Mouse (Mus musculus) kidney, postnatal 36 days (tissue): ENCODE measurements around the gene Btc.

ENCODE experiments used
- DNase-seq, 2 experiments: peaks; one replicate each; pipeline ENCODE4 v3.0.0; 2021 to 2022; ENCODE audit warnings: mixed read lengths in 2 of 2

Gene Btc

DNA sequence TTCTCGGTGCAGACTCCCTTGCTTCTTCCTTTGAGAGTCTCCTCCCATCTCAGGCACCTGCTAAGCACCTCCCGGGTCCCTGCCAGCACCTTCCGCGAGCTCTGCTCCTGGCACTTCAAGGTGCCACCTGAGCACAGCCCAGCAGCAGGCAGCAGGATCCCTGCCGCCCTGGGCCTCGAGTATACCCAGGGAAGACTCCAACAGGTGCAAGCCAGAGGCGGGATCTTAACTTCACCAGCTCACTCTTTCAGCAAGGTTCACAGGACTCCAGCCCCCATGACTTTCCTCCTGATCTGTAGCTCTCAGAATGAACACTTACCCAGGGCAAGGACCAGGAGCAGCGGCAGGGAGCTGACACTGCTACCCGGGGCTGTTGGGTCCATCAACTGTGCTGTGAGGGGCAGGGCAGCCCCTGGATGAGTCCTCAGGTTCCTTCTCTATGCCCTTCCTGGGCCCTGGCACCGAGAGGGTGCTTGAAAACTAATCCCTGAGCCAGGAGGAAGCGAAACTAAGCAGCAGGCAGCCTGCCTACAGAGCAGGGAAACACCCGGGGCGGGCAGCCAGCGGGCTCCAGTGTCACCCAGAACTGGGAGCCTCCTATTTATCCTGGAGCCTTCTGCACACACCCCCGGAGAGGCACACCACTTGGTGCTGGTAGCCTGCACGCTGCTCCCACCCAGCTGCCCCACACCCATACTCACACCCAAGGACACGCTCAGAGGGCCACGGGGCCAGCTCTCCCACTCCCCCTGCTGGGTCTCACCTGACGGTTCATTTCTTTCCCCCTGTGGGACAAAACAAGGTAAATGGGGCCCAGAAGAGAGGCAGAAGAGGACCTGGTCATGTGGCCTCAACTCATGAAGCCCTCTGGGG lies at the start of gene Btc:
Gene Btc, minus strand, starts transcription at position 656 of the 873 bp plus-strand sequence.
- peak; percentile 73 to 80 for DNase-seq

DNA sequence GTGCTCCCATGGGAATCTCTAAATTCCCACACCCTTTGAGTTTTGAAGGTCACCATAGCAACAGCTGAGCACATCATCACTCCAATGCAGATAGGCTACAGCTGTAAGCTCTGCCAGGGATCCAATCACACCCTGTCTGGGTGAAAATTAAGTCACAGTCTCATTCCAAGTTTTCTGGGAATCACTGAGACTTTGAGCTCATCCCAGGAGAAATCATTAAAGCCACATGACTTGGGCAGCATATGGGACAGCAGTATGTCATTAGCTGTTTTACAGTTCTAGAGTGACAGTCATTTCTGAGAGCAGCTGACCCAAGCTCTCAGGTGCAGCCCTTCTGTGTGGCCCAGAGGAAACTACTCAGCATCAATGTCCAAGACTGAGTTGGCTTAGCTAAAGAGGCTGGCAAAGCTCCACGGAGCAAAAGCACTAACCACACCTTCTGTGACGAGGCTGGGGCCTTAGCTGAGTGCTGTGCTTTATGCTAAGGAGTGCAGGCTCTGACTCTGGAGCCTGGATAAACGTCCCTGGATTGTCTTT lies 42.3 kb upstream of the Btc start:
- DNase-seq: peak in 1 of 2 experiments; percentile 2

DNA sequence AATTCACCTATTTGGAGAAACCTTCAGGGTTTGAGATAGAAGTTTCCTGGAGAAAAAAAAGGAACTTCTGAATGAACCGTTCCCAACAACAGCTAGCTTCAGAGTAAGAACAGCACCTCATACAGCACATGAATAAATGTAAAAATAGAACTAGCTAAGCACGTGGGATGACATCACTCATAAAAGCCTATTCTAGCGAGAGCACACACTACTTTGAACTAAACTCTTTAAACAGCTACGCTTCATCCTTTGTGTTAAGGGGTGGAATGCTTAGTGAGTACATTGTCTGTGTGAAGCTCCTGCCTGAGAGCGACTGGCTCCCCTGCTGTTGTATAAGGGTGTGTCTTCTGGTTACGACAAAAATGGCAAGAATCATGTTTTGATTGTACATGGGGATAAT lies 33.8 kb upstream of the Btc start:
- no peak for DNase-seq

DNA sequence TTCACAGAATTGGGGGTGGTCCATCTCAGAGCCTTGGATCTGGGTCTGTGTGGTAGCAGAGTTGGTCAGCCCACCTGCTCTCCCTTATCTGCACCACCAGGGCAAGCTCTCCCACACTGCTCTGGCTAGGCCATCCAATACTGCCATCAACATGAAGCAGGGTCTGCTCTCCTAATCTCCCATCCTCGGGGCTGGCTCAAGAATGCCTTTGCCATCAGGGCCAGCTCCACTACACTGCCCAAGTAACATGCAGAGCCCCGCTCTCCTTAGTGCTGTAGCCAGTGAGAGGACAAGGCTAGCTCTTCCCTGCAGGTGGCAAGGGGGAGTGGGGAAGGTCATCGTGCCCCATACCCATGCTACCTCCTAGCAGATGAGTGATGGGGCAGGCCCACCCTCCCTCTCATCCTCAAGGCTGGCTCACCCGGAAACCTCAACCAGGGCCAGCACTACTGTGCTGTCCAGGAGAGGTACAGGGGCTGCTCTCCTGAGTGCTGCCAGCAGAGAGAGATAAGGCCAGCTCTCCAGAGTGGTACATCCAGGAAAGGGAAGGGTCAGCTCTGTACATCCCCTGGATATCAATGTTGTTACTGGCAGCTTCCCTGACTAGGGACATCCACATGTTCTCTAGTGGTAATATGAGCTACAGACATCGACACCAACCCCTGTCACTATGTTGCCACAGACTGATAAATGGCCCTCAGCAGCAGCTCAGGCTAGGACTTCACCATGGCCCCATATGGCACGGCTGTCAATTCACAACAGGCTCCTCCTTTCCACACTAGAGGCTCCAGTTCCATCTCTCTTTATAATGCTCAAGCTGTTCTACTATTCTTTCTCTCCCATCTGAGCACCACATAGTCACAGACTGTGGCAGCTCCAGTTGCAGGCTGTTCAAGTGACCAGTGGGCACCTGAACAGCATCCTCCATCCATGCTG lies 32.2 kb upstream of the Btc start:
- no peak for DNase-seq

- DNase-seq: no peak
Measured at GRCm38 (mm10) chr5:91428547-91428946, 25.8 kb upstream of the Btc start.

- DNase-seq: no peak
Measured at GRCm38 (mm10) chr5:91413814-91414213, 11.0 kb upstream of the Btc start.

GRCm38 (mm10) chr5:91404263-91404662 lies 1.5 kb upstream of the Btc start:
- no peak for DNase-seq

DNA sequence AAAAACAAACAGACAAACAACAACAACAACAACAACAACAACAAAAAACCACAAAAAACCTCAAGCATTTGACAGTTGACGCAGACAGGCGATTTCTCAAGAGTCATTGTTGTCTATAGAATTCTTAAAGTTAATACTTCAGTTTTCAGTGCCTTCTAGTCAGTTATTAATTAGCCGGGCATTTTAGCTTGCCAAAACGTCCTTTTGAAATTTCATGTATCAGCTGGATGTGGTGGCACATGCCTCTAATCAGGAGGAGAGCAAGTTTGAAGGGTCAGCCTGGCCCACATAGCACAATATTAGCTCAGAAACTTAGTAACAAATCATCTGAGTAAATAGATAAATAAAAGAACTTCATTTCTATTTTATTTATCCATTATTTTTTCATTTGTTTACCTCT lies 487 bp upstream of the Btc start:
- peak; percentile 22 to 32 for DNase-seq

DNA sequence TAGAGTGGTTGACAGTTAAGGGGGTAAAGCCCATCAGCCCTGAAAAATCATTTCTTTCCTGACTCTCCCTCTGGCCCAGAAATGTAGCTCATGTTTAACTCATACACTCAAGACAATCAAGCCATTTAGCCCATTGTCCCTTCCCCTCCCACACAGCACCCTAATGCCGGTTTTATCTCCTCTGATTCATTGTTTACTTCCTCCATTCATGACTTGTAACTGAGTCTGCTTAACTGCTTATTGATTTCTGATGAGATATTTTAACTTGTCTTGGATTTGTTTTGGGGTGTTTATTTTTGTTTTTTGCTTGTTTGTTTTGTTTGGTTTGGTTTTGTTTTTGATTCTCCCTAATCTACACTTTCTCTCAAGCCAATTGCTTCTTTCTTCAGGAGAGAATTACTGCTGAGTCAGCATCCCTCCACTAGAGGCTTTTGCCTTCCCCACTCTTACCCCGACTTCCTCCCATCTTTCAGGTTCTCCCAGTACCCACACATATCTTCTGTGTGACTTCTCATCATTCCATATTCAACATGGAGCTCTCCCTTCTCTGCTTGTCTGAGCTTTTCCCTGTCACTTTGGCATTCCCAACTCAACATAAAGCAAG lies 2.2 kb downstream of the Btc start:
- DNase-seq: no peak

DNA sequence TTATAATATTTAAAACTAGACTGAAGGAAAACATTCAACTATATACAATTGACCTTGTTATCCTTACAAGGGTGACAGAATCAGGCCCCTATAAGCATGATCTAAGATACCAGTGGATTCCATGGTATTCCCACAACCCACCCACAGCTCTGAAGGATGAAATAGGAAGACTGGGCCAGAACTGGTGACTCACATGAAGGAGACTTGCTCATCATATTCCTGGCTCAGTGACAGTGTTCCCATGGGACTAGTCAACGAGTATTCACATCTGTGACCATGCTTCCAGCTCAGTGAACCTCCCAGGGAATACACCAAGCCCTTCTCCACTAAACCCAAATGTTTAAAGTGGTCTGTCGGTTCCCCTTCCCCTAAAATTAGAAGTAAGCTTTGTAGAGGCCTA lies 27.3 kb downstream of the Btc start:
- no peak for DNase-seq

- DNase-seq: no peak
Measured at GRCm38 (mm10) chr5:91368061-91368565, 34.7 kb downstream of the Btc start.

GRCm38 (mm10) chr5:91366925-91367324 lies 35.9 kb downstream of the Btc start:
- no peak for DNase-seq

- no peak for DNase-seq
Measured at GRCm38 (mm10) chr5:91363274-91363991, 39.4 kb downstream of the Btc start.

- peak in 1 of 2 experiments; percentile 3 for DNase-seq
Measured at GRCm38 (mm10) chr5:91352645-91353044, 50.1 kb downstream of the Btc start.

- DNase-seq: no peak
Measured at GRCm38 (mm10) chr5:91345681-91346080, 57.1 kb downstream of the Btc start.

GRCm38 (mm10) chr5:91345064-91345463 lies 57.7 kb downstream of the Btc start:
- DNase-seq: no peak

- DNase-seq: no peak
Measured at GRCm38 (mm10) chr5:91341981-91342760, 60.6 kb downstream of the Btc start.

- no peak for DNase-seq
Measured at GRCm38 (mm10) chr5:91334227-91334626, 68.6 kb downstream of the Btc start.

DNA sequence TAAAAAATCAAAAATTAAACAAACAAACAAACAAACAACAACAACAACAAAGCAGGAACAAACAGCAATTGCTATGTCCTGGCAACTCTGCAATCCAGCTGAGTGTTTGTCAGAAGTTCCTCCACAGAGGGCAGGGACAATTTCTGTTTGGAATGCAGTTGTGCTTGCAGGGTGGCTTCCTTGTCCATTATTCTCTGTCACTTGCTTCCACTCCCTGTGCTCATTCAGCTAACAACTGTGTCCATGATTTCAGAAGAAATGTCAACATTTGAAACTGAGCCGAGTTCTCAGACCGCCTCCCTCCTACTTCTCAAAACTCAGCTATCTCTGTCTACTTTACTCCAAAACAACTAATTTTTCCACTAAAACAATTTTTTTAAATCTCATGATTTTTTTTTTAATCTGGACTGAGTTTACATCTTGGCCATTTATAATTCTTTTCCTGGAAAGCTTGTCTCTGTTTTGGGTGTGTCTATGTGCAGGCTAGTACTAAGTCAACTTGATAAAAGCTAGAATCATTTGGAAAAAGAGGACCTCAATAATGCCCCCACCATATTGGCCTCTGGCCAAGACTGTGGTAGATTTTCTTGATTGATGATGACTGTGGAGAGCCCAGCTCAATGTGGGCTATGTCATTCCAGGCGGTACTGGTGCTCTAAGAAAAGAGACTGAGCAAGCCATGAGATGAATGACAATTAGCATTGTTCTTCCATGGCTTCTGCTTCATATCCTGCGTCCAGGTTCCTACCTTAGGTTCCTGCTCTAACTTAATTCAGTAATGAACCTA lies 70.5 kb downstream of the Btc start:
- DNase-seq: no peak

- no peak for DNase-seq
Measured at GRCm38 (mm10) chr5:91321840-91322239, 81.0 kb downstream of the Btc start.
